Mouse (Mus musculus) kidney, embryonic 14.5 days (tissue): ENCODE data around the gene Bmp6. TPM values are rescaled to one million over a fixed set of nuclear protein-coding genes. Genes with fewer than 3 reads are reported as not detected.

Experiments used
- ATAC-seq: fragments of 200-750 bp; cut with Nextera tagmentation; 2 replicates; pipeline ENCODE4 v1.8.0; 2017; ENCODE audit warnings: moderate number of reproducible peaks, mild to moderate bottlenecking, moderate TSS enrichment, moderate library complexity; ENCODE audit not compliant: low FRiP score, low TSS enrichment
- H3K27ac ChIP-seq: fragments of 300-500 bp; sonication (generic); 2 replicates; pipeline ENCODE4 v1.5.1; 2014; ENCODE audit warnings: low read depth, mild to moderate bottlenecking, low read length, moderate library complexity, mixed read lengths
- H3K27me3 ChIP-seq: fragments of 300-500 bp; sonication (generic); 2 replicates; pipeline ENCODE4 v1.6.1; 2014; ENCODE audit warnings: mild to moderate bottlenecking, low read length; ENCODE audit not compliant: control insufficient read depth, insufficient read depth
- H3K36me3 ChIP-seq: fragments of 300-500 bp; sonication (generic); 2 replicates; pipeline ENCODE4 v1.6.1; 2014; ENCODE audit warnings: low read length, mixed read lengths; ENCODE audit not compliant: control insufficient read depth, insufficient read depth
- H3K4me1 ChIP-seq: fragments of 300-500 bp; sonication (generic); 2 replicates; pipeline ENCODE4 v1.6.1; 2014; ENCODE audit warnings: low read length, mixed read lengths; ENCODE audit not compliant: control insufficient read depth, insufficient read depth
- H3K4me2 ChIP-seq: fragments of 300-500 bp; sonication (generic); replicated peaks from 2 replicates; pipeline ENCODE4 v1.6.1; 2014; ENCODE audit warnings: low read depth, mild to moderate bottlenecking, low read length
- H3K4me3 ChIP-seq: fragments of 300-500 bp; sonication (generic); 2 replicates; pipeline ENCODE4 v1.5.1; 2014; ENCODE audit warnings: mild to moderate bottlenecking, low read length
- H3K9ac ChIP-seq: fragments of 300-500 bp; sonication (generic); 2 replicates; pipeline ENCODE4 v1.6.1; 2014; ENCODE audit warnings: low read depth, mild to moderate bottlenecking, low read length, moderate library complexity
- H3K9me3 ChIP-seq: fragments of 300-500 bp; sonication (generic); 2 replicates; pipeline ENCODE4 v1.6.1; 2016; ENCODE audit warnings: low read length; ENCODE audit not compliant: control insufficient read depth
- WGBS: fragments of 180-500 bp; shearing (Covaris S2); extraction: QIAGEN DNeasy Blood & Tissue Kit; methylation state at CpG from one replicate; pipeline ENCODE4 v1.1.7; 2014; 5-methylcytosine and 5-hydroxymethylcytosine counted together
- polyA plus RNA-seq: library from polyadenylated mRNA; unstranded; fragments of >200 nt; fragmentation: Nextera tagmentation; extraction: Ambion mirVana; gene quantifications from 2 replicates; pipeline ENCODE4 v1.2.1, GENCODE M21; 2014

Bmp6 gene
- polyA plus RNA-seq, 1 experiment from 2014 or later = 1.6 TPM

DNA sequence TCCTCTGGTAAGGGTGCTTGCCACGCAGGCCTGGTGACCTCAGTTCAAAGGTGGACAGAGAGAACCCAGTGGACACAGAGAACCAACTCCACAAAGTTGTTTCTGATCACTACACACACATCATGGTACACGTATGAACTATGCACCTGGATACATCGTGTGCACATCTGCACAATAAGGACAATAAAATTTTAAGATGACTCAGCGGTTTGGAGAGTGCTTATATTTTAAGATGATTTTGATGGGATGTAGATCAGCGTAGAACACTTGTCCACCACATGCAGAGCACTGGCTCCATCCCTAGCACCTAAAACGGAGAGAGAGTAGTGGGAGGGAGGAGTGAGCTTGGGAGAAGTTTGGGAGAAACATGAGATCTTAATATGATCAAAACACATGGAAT lies 128.6 kb downstream of the Bmp6 start:
- Histone ChIP-seq H3K4me2 (no peak overlapping the region), H3K4me1 (no peaks in the 10 kb centered on the region), H3K36me3 (no peaks in the 10 kb centered on the region), H3K4me3 (no peak overlapping the region), H3K9ac (no peak overlapping the region), H3K27ac (no peak overlapping the region), H3K9me3 (no peaks in the 10 kb centered on the region), H3K27me3 (no peaks in the 10 kb centered on the region)
- 88% methylated on average over 6 of the region's 6 CpGs for WGBS
- ATAC-seq = no peak

- no peak for ATAC-seq
- 51% methylated on average over 8 of the region's 8 CpGs for WGBS
- no peaks in the 10 kb centered on the region for H3K9me3 ChIP-seq
- H3K27me3 ChIP-seq = no peaks in the 10 kb centered on the region
- H3K4me1 ChIP-seq = no peaks in the 10 kb centered on the region
- H3K4me2 ChIP-seq = no peak overlapping the region
- no peak overlapping the region for H3K27ac ChIP-seq
- H3K4me3 ChIP-seq = no peak overlapping the region
- H3K36me3 ChIP-seq = no peaks in the 10 kb centered on the region
- no peak overlapping the region for H3K9ac ChIP-seq
These were observed 132.0 kb downstream of the Bmp6 start for GRCm38 (mm10) chr13:38476936-38477335.

DNA sequence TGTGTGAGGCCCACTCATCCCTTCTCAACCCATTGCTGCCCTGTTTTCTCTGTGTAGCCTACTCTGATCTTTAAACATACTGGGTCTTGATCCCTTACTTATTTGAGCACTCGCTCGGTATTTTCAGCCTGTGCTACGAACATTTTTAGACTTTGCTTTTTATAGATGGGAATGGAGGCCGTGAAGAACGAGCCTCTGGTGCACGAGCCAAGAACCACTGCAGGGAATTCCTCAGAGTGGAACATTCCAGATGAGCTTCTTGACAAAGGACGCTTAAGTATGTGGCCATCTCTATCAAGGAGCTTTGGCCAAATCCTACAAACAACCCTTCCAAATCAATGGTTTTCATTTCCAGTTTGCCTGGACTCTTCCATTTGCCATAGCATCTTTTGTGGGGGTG lies 136.1 kb downstream of the Bmp6 start:
- no peak overlapping the region for H3K9ac ChIP-seq
- H3K4me3 ChIP-seq = no peak overlapping the region
- H3K4me1 ChIP-seq = no peaks in the 10 kb centered on the region
- no peak overlapping the region for H3K27ac ChIP-seq
- H3K36me3 ChIP-seq = no peaks in the 10 kb centered on the region
- WGBS = 92% methylated on average over 7 of the region's 7 CpGs
- no peak overlapping the region for H3K4me2 ChIP-seq
- ATAC-seq = no peak
- no peaks in the 10 kb centered on the region for H3K9me3 ChIP-seq
- no peaks in the 10 kb centered on the region for H3K27me3 ChIP-seq

DNA sequence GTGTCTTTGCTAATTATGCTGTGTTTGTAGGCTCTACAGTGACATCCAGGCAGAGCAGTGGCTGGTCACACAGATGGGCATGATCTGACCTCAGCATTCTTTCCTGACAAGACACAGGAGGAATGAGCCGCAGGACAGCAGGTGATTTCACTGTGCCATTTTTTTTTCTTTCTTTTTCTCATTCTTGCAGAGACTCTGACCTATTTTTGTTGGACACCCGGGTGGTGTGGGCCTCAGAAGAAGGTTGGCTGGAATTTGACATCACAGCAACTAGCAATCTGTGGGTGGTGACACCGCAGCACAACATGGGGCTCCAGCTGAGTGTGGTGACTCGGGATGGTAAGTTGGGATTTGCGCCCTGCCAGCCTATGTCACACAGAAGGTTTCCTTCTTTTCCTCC lies 139.8 kb downstream of the Bmp6 start:
- Histone ChIP-seq H3K36me3 (no peaks in the 10 kb centered on the region), H3K4me1 (no peaks in the 10 kb centered on the region), H3K27ac (no peak overlapping the region), H3K4me3 (no peak overlapping the region), H3K9me3 (no peaks in the 10 kb centered on the region), H3K27me3 (no peaks in the 10 kb centered on the region), H3K4me2 (no peak overlapping the region), H3K9ac (no peak overlapping the region)
- ATAC-seq = no peak
- WGBS = 74% methylated on average over 5 of the region's 5 CpGs

DNA sequence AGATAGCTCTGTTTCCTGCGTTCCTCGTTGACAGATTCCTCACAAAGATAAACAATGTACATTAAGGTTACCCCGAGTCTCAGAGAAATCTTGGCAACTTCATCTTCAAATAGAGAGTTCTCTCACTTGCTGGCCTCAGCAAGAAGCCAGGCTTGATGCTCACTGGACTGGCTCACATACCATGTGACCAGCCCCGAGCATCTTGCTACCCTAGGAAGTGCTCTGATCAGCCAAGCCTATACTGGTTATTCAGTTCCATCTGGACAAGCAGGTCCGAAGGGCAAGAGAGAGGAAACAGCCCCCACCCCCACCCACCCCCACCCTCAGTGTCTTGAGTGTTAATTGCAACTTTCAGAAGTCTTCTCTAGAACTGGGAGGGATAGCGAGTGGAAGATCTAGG lies 141.9 kb downstream of the Bmp6 start:
- no peaks in the 10 kb centered on the region for H3K4me1 ChIP-seq
- no peaks in the 10 kb centered on the region for H3K9me3 ChIP-seq
- no peaks in the 10 kb centered on the region for H3K27me3 ChIP-seq
- no peak overlapping the region for H3K4me3 ChIP-seq
- no peak overlapping the region for H3K27ac ChIP-seq
- no peaks in the 10 kb centered on the region for H3K36me3 ChIP-seq
- no peak overlapping the region for H3K9ac ChIP-seq
- ATAC-seq = no peak; the same call in 1 of the 2 replicates
- 69% methylated on average over 6 of the region's 6 CpGs for WGBS
- no peak overlapping the region for H3K4me2 ChIP-seq

- no peaks in the 10 kb centered on the region for H3K27me3 ChIP-seq
- no peak overlapping the region for H3K4me3 ChIP-seq
- no peaks in the 10 kb centered on the region; the same call in 1 of the 2 replicates for H3K9me3 ChIP-seq
- no peak overlapping the region for H3K27ac ChIP-seq
- ATAC-seq = no peak
- no peak overlapping the region for H3K4me2 ChIP-seq
- no peak overlapping the region for H3K9ac ChIP-seq
- peaks cover 22% of the 10 kb centered on the region for H3K36me3 ChIP-seq
- H3K4me1 ChIP-seq = no peaks in the 10 kb centered on the region
- 47% methylated on average over 3 of the region's 3 CpGs for WGBS
These were observed 151.8 kb downstream of the Bmp6 start for GRCm38 (mm10) chr13:38496715-38497114.

GRCm38 (mm10) chr13:38501314-38501713 lies 156.4 kb downstream of the Bmp6 start:
- WGBS = 94% methylated on average over 12 of the region's 12 CpGs
- Histone ChIP-seq H3K4me3 (no peak overlapping the region), H3K36me3 (peaks cover 66% of the 10 kb centered on the region), H3K9ac (no peak overlapping the region), H3K4me1 (no peaks in the 10 kb centered on the region), H3K9me3 (no peaks in the 10 kb centered on the region), H3K4me2 (no peak overlapping the region), H3K27me3 (no peaks in the 10 kb centered on the region), H3K27ac (no peak overlapping the region)
- no peak for ATAC-seq

GRCm38 (mm10) chr13:38503137-38503849 lies 158.4 kb downstream of the Bmp6 start:
- peak; percentile 36; the same call in 1 of the 2 replicates for ATAC-seq
- WGBS = 82% methylated on average over 14 of the region's 14 CpGs
- Histone ChIP-seq H3K27me3 (no peaks in the 10 kb centered on the region), H3K4me2 (no peak overlapping the region), H3K4me1 (no peaks in the 10 kb centered on the region), H3K27ac (no peak overlapping the region), H3K9ac (no peak overlapping the region), H3K9me3 (no peaks in the 10 kb centered on the region), H3K4me3 (no peak overlapping the region), H3K36me3 (peaks cover 83% of the 10 kb centered on the region)

DNA sequence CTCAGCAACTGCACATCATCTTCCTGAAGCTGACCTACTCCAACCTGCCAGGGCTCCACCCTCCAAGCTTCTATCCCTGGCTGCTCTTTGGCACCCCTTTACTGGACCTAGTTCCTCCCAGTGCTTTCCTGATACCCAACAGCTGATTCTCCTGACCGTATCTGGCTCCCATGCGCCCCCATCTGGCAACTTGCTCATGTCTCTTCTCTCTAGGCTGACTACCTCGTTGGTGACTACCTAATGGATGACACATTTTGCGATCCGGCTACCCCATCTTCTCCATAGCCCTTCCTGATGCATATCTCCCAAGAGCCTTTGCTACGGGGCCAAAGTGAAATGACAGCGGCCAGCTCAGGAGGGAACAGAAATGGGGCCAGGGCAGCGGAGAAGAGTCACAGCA lies 161.4 kb downstream of the Bmp6 start:
- Histone ChIP-seq H3K27ac (no peak overlapping the region), H3K4me2 (no peak overlapping the region), H3K9ac (no peak overlapping the region), H3K4me1 (no peaks in the 10 kb centered on the region), H3K36me3 (peaks cover 91% of the 10 kb centered on the region), H3K4me3 (no peak overlapping the region), H3K9me3 (no peaks in the 10 kb centered on the region), H3K27me3 (no peaks in the 10 kb centered on the region)
- peak; percentile 42; the same call in 1 of the 2 replicates for ATAC-seq
- 86% methylated on average over 8 of the region's 8 CpGs for WGBS
